Mouse (Mus musculus) olfactory bulb, adult 2 months (tissue): ENCODE results near the gene Fam71f2.

Experiments used
- CTCF ChIP-seq: fragments of 200-500 bp; IDR thresholded peaks from 2 replicates; pipeline ENCODE4 v1.5.1; 2012; ENCODE audit warnings: low read depth, mild to moderate bottlenecking, low read length, moderate library complexity; ENCODE audit not compliant: insufficient read depth
- POLR2A ChIP-seq: fragments of 200-500 bp; IDR thresholded peaks from 2 replicates; pipeline ENCODE4 v1.6.1; 2012; ENCODE audit warnings: mild to moderate bottlenecking, low read depth, low read length, moderate library complexity; ENCODE audit not compliant: insufficient read depth

DNA sequence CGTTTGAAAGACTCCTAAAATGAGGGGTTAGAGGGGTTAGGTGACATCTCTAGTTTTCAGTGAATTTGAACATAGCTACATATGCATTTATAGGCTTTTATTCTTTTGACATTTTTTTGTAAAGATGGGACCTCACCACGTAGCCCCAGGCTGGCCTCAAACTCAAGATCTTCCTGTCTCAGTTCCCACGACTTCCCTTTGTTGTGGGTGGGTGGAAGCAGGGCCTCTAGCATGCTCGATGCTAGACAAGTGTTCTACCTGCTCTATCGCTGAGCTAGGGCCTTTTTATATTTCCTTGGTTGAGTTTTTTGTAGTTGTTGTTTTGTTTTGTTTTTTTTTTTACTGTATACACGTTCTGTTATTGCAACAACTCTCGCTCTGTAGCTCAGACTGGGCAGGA, 7.5 kb downstream of the Fam71f2 start:
- TF ChIP-seq CTCF (no peak), POLR2A (no peak)
